ENCODE assay signal across 13 mouse cellular contexts in the genomic region with DNA sequence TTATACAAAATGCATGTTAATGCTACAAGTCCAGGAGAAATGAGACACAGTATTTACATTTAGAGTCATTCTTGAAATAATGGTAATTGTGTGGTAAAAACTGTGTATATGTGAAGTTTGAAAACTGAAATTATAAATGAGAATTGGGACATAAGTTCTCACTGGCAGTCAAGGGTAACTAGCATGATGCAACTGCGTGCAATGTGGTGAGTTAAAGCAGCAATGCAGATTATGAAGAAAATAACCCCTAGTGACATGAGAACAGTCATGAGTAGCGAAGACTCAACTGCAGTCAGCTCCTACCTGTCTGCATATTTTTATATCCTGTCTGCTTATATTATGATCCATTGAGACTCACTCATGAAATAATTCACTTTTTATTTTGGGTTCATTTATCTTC.
"Had no signal": no experiment of that assay in that cellular context is flagged by ENCODE, and none has a peak within 500 bp of the region (broad histone marks: within the 10 kb centered on the region; RNA-seq: fewer than 3 reads in every experiment).

No protein-coding gene starts in this region.

- H3K4me2 ChIP-seq: lung, embryonic 14.5 days; midbrain, embryonic 12.5 days; midbrain, embryonic 15.5 days; neural tube, embryonic 13.5 days; neural tube, embryonic 15.5 days had no signal

- H3K9ac ChIP-seq: lung, embryonic 14.5 days; midbrain, embryonic 12.5 days; midbrain, embryonic 15.5 days; neural tube, embryonic 13.5 days; neural tube, embryonic 15.5 days had no signal

- H3K36me3 ChIP-seq: midbrain, embryonic 10.5 days; midbrain, embryonic 12.5 days; midbrain, embryonic 15.5 days; neural tube, embryonic 13.5 days; neural tube, embryonic 15.5 days had no signal

- DNase-seq: lung, adult 18-20 months; lung, embryonic 14.5 days; lung, postnatal 10 days; lung, postnatal 4 days; right cerebral cortex, postnatal 14 days; thymus, adult 18-20 months; thymus, postnatal 14 days; thymus, postnatal 36 days had no signal

- H3K4me3 ChIP-seq: midbrain, embryonic 10.5 days; midbrain, embryonic 12.5 days; midbrain, embryonic 15.5 days; neural tube, embryonic 13.5 days; neural tube, embryonic 15.5 days had no signal

- H3K27ac ChIP-seq: midbrain, embryonic 10.5 days; midbrain, embryonic 12.5 days; midbrain, embryonic 15.5 days; neural tube, embryonic 13.5 days; neural tube, embryonic 15.5 days had no signal

- ATAC-seq: midbrain, embryonic 15.5 days had no signal

- H3K9me3 ChIP-seq: midbrain, embryonic 10.5 days; midbrain, embryonic 12.5 days; midbrain, embryonic 15.5 days; neural tube, embryonic 13.5 days; neural tube, embryonic 15.5 days had no signal

- H3K4me1 ChIP-seq: midbrain, embryonic 10.5 days; midbrain, embryonic 12.5 days; midbrain, embryonic 15.5 days; neural tube, embryonic 13.5 days; neural tube, embryonic 15.5 days had no signal

- H3K27me3 ChIP-seq: midbrain, embryonic 12.5 days; midbrain, embryonic 15.5 days; neural tube, embryonic 13.5 days; neural tube, embryonic 15.5 days had no signal
